Mouse (Mus musculus) liver, embryonic 14.5 days (tissue): Measurements from ENCODE around the gene Polh. TPM values are rescaled to one million over a fixed set of nuclear protein-coding genes. Genes with fewer than 3 reads are reported as not detected.

ENCODE experiments used
- ATAC-seq: fragments of 200-750 bp; cut with Nextera tagmentation; 2 replicates; pipeline ENCODE4 v1.8.0; 2017; ENCODE audit warnings: moderate number of reproducible peaks, mild to moderate bottlenecking, moderate library complexity; ENCODE audit not compliant: insufficient read depth
- DNase-seq, 3 experiments: peaks; one replicate each; pipeline ENCODE4 v3.0.0-alpha.2; 2012 to 2013; ENCODE audit warnings: low read depth in 3 of 3, low spot score in 3 of 3
- H3K27ac ChIP-seq: fragments of 300-500 bp; sonication (generic); 2 replicates; pipeline ENCODE4 v1.5.1; 2014; ENCODE audit warnings: moderate library complexity, mild to moderate bottlenecking, control low read depth, inconsistent platforms
- H3K27me3 ChIP-seq: fragments of 300-500 bp; sonication (generic); 2 replicates; pipeline ENCODE4 v1.6.1; 2014; ENCODE audit warnings: mild to moderate bottlenecking, low read length, moderate library complexity; ENCODE audit not compliant: control insufficient read depth, insufficient read depth
- H3K36me3 ChIP-seq: fragments of 300-500 bp; sonication (generic); replicated peaks from 2 replicates; pipeline ENCODE4 v1.6.1; 2014; ENCODE audit warnings: low read depth; ENCODE audit not compliant: control insufficient read depth, insufficient read depth
- H3K4me1 ChIP-seq, 2 experiments: fragments of 200-500 bp in 1 of 2; fragments of 300-500 bp in 1 of 2; sonication (generic) in 1 of 2; replicated peaks; 2 replicates each; pipeline ENCODE4 v1.6.1; 2012 to 2014; ENCODE audit warnings: antibody characterized with exemption in 1 of 2, inconsistent platforms in 1 of 2, low read length in 1 of 2; ENCODE audit not compliant: control insufficient read depth in 2 of 2, insufficient read depth in 2 of 2
- H3K4me2 ChIP-seq: fragments of 300-500 bp; sonication (generic); 2 replicates; pipeline ENCODE4 v1.6.1; 2014; ENCODE audit warnings: low read depth, mild to moderate bottlenecking, control low read depth, moderate library complexity
- H3K4me3 ChIP-seq, 2 experiments: fragments of 200-500 bp in 1 of 2; fragments of 300-500 bp in 1 of 2; sonication (generic) in 1 of 2; 2 replicates each; pipeline ENCODE4 v1.5.1; 2012 to 2014; ENCODE audit warnings: low read depth in 2 of 2, low read length in 2 of 2, mild to moderate bottlenecking in 2 of 2, control low read depth in 1 of 2, inconsistent platforms in 1 of 2, moderate library complexity in 1 of 2; ENCODE audit not compliant: insufficient read depth in 1 of 2
- H3K9ac ChIP-seq: fragments of 300-500 bp; sonication (generic); replicated peaks from 2 replicates; pipeline ENCODE4 v1.6.1; 2014; ENCODE audit warnings: mild to moderate bottlenecking, control low read depth, moderate library complexity
- H3K9me3 ChIP-seq: fragments of 300-500 bp; sonication (generic); 2 replicates; pipeline ENCODE4 v1.6.1; 2016; ENCODE audit warnings: low read length, mixed read lengths; ENCODE audit not compliant: control insufficient read depth
- CTCF ChIP-seq: IDR thresholded peaks from 2 replicates; pipeline ENCODE4 v1.5.1; 2016; ENCODE audit warnings: antibody characterized with exemption, low read depth, control low read depth
- EP300 ChIP-seq: IDR thresholded peaks from 2 replicates; pipeline ENCODE4 v1.6.1; 2016; ENCODE audit warnings: antibody characterized with exemption, low read depth
- whole genome bisulfite sequencing: fragments of 180-500 bp; shearing (Covaris S2); extraction: QIAGEN DNeasy Blood & Tissue Kit; methylation state at CpG from one replicate; pipeline ENCODE4 v1.1.7; 2014; ENCODE audit not compliant: insufficient replicate concordance; 5-methylcytosine and 5-hydroxymethylcytosine counted together
- polyA plus RNA-seq, 2 experiments: library from polyadenylated mRNA; depleted of rRNA in 1 of 2; stranded (reverse) in 1 of 2; unstranded in 1 of 2; fragments of >200 nt; fragmentation: Nextera tagmentation in 1 of 2; extraction: Ambion mirVana in 1 of 2; gene quantifications; 2 replicates each; pipeline versions ENCODE4 v1.2.1 to v1.2.3; 2012 to 2014

The Polh gene
- polyA plus RNA-seq, 2 experiments: 7.8 to 9.7 TPM

DNA sequence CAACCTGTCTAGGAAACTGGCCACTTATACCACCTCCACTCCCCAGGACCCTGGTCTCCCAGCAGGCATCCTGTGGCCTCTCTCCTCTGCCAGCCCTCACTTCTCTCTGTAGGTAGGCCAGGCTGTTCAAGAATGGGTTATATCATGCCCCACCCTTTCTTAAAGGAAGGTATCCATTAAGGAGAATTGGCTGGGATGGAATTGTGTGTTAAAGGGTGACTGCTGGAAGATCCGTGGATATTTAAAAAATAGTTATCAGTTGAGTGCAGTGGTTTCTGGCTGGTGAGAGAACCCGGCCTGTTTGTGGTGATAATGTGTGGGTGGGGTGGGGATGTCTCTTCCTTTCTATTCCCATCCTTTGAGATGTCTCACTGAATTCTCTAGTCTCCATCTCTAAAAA is 43.2 kb downstream of the Polh start:
- H3K36me3 ChIP-seq: peaks cover 25% of the 10 kb centered on the region
- peak overlapping the region; percentile 92 to 98 for H3K4me3 ChIP-seq
- H3K9ac ChIP-seq: peak overlapping the region; percentile 88
- peak overlapping the region; percentile 99 for H3K27ac ChIP-seq
- H3K27me3 ChIP-seq: no peaks in the 10 kb centered on the region
- peaks cover 51 to 59% of the 10 kb centered on the region in 2 experiments for H3K4me1 ChIP-seq
- WGBS: 7% methylated on average over 2 of the region's 2 CpGs
- H3K9me3 ChIP-seq: no peaks in the 10 kb centered on the region
- H3K4me2 ChIP-seq: peak overlapping the region; percentile 73
- TF ChIP-seq EP300 (peak; percentile 94), CTCF (no peak)
- DNase-seq (peak; percentile 81 to 88 (median 84)), ATAC-seq (peak; percentile 59)

DNA sequence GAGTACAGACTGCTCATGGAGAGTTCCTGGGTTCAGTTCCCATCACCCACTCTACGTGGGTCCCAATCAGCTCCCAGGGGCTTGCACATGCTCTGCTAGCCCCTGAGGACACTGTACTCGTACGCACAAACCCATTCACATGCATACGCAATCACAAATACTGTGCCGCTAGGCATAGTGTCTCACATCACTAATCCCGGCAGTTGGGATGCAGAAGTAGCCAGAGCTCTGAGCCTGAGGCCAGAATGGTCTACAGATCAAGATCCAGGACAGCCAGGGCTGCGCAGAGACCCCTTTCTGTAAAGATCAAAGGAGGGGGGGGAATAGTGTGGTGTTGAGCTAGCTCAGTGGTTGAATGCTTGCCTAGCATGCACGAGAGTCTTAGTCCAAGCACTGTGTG is 45.3 kb downstream of the Polh start:
- H3K27ac ChIP-seq: peak overlapping the region; percentile 93
- no peaks in the 10 kb centered on the region for H3K9me3 ChIP-seq
- peaks cover 6% of the 10 kb centered on the region; the same call in 1 of the 2 replicates for H3K36me3 ChIP-seq
- H3K4me2 ChIP-seq: peak overlapping the region; percentile 55
- no peak for ATAC-seq
- 91% methylated on average over 8 of the region's 8 CpGs for WGBS
- H3K4me1 ChIP-seq: peaks cover 40 to 53% of the 10 kb centered on the region in 2 experiments
- H3K9ac ChIP-seq: peak overlapping the region; percentile 40
- DNase-seq: no peak
- TF ChIP-seq EP300: no peak
- no peak for TF ChIP-seq CTCF
- peak overlapping the region in 1 of 2 experiments; percentile 24; a peak in 1 of 4 replicates for H3K4me3 ChIP-seq
- no peaks in the 10 kb centered on the region for H3K27me3 ChIP-seq

GRCm38 (mm10) chr17:46156680-46157079 is 45.8 kb downstream of the Polh start:
- WGBS: 47% methylated on average over 5 of the region's 5 CpGs
- no peaks in the 10 kb centered on the region for H3K27me3 ChIP-seq
- TF ChIP-seq CTCF: 0 out of 2 replicates have a peak, but pooled peaks have one; percentile 12
- peak; percentile 50; the same call in 1 of the 2 replicates for TF ChIP-seq EP300
- H3K9me3 ChIP-seq: no peaks in the 10 kb centered on the region
- peak; percentile 70 to 78 (median 73) for DNase-seq
- H3K9ac ChIP-seq: peak overlapping the region; percentile 40
- peak overlapping the region; percentile 93 for H3K27ac ChIP-seq
- peak; percentile 60 for ATAC-seq
- peak overlapping the region in 1 of 2 experiments; percentile 24; a peak in 2 of 4 replicates for H3K4me3 ChIP-seq
- H3K4me1 ChIP-seq: peaks cover 35 to 48% of the 10 kb centered on the region in 2 experiments
- peak overlapping the region; percentile 55 for H3K4me2 ChIP-seq
- peaks cover 4% of the 10 kb centered on the region for H3K36me3 ChIP-seq

GRCm38 (mm10) chr17:46154336-46154735 is 48.1 kb downstream of the Polh start:
- Histone ChIP-seq H3K9ac (no peak overlapping the region), H3K4me1 (peaks cover 33 to 45% of the 10 kb centered on the region in 2 experiments), H3K4me2 (no peak overlapping the region), H3K9me3 (no peaks in the 10 kb centered on the region), H3K27ac (peak overlapping the region; percentile 8; the same call in 1 of the 2 replicates), H3K36me3 (peaks cover 11% of the 10 kb centered on the region), H3K4me3 (no peak overlapping the region), H3K27me3 (no peaks in the 10 kb centered on the region)
- TF ChIP-seq CTCF (no peak), EP300 (no peak)
- ATAC-seq: no peak
- 77% methylated on average over 3 of the region's 3 CpGs for WGBS
- no peak for DNase-seq

GRCm38 (mm10) chr17:46152847-46153782 is 49.3 kb downstream of the Polh start, which contains the start of gene Mad2l1bp:
TSS of gene Mad2l1bp (minus strand) at chr17:46153553.
- Histone ChIP-seq H3K4me2 (peak within 1 kb of the TSS; percentile 83), H3K4me1 (peaks cover 24 to 34% of the 10 kb centered on the region in 2 experiments), H3K27ac (peak within 1 kb of the TSS; percentile 86), H3K9ac (peak within 1 kb of the TSS; percentile 94), H3K36me3 (peaks cover 22% of the 10 kb centered on the region), H3K4me3 (peak within 1 kb of the TSS; percentile 95 to 98), H3K27me3 (no peaks in the 10 kb centered on the region), H3K9me3 (no peaks in the 10 kb centered on the region)
- 4% methylated on average over 33 of the region's 33 CpGs for WGBS
- TF ChIP-seq EP300: peak; percentile 36; the same call in 1 of the 2 replicates
- no peak for TF ChIP-seq CTCF
- peak; percentile 81 for ATAC-seq
- DNase-seq: peak; percentile 92 to 94 (median 93)
